Mouse (Mus musculus) adrenal gland, postnatal 25 days (tissue): ENCODE measurements at regions not wholly inside any gene's neighbourhood (a gene's known extent, or its start where the extent isn't known, plus 50 kb on each side); places are given as distances from the start of the nearest gene placed in this dataset.

Experiments
- DNase-seq: peaks from one replicate; pipeline ENCODE4 v3.0.0; 2021; ENCODE audit warnings: mixed read lengths

DNA sequence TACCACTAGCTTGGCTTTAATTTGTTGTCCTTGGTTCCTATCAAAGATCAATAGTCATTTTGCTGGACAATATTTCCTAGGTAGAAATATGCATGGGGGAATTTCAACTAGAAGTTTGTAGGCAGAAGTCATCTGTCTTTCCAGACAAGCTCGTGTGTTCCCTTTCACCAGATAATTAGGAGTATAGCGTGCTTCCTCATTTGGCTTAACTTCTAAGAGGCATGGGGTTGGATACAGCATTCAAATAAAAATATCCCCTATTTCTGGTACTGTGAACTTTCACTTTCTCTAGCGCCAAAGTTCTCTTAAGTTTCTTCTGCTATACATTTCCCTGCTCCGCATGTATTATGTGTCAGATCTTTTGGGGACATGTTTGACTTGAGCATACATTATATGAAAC, 200.7 kb upstream of the Prdm1 start:
- no peak for DNase-seq

DNA sequence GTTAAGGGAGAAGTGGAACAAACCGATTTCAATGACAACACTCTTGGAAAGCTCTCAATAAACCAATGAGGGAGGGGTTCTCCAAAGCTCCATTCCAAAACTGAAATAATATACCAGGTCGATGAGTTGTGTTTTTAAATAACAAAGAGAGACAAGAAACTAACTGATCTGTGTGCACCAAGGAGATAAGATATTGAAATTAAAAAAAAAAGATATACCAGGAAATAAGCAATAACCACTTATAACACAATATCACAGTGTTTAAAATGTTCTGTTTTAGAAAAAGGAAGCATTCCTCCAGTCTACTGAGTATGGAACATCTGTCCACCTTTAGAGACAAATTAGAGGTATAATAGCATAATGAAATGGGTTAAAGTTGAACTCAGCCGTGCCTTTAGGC, 196.3 kb upstream of the Prdm1 start:
- no peak for DNase-seq

DNA sequence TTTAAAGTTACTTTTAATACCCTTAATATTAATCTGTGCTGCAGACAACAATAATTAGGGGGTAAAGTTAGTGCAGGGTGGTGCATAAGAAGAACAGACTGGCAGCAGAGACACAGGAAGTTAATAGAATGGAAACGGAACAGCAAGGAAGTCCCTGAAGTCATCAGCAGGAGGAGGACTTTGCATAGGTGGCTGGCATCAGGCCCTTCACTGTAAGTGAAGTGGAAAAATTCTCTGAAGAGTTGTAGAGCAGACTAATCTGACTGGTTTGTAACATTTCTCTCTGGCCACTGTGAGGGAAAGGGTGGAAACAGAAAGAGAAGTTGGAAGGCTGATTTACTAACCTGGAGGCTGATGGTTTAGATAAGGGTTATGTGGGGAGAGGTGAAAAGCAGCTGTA, 195.5 kb upstream of the Prdm1 start:
- DNase-seq, result no peak

GRCm38 (mm10) chr10:44723321-44723720, 195.0 kb upstream of the Prdm1 start:
- peak; percentile 21 for DNase-seq

DNA sequence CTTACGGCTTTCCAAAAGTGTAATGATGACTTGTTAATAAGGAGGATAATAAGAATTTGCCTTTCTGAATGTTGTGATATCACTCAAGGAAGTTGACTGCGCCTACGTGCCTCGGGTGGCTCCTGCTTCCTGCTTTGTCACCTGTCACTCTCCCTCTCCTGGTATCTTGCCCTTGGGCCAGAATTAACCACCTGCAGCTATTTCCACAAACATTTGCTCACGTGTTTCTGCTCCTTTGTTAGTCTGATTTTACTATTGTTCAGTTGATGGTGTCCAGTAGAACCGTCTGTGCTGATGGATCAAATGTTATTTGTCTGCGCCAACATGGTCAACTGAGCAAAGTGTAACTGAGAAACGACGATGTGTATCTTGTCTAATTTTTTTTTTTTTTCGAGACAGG, 193.4 kb upstream of the Prdm1 start:
- no peak for DNase-seq

DNA sequence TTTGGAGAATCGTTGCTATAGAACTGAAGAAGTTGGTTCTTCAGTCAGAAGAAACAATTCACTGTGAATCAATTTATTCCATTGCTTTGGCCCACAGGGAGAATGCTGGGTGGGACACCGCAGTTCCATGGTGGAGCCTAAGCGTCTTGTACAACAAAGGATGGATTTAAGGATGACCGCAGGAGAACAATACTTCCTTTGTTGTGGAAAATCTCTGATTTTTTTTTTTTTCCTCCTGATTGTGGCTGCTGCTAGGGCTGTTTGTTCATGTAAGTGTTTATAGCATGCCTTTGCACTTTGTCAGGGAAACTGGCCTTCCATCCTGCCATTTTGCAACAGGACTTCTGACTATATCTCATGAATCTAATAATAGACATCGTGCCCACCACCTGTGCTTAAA, 188.3 kb upstream of the Prdm1 start:
- DNase-seq, result no peak

DNA sequence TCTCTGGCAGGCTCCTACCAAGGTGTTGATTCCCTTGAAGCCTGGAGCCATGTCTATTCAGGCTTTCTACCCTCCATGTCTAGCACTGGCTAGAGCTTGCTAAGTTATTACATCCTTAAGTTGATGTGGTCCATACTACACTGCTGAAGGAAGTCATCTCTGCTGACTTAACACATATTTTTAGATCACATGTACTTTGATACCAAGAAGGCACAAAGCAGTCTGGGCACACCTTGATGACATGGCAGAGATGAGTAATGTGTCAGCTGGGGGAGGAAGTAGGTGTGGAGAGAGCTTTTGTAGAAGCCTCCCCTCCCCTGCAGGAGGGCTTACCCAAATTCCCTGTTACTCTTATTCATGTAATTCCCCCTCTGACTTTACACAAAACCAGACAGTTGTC, 187.6 kb upstream of the Prdm1 start:
- no peak for DNase-seq

DNA sequence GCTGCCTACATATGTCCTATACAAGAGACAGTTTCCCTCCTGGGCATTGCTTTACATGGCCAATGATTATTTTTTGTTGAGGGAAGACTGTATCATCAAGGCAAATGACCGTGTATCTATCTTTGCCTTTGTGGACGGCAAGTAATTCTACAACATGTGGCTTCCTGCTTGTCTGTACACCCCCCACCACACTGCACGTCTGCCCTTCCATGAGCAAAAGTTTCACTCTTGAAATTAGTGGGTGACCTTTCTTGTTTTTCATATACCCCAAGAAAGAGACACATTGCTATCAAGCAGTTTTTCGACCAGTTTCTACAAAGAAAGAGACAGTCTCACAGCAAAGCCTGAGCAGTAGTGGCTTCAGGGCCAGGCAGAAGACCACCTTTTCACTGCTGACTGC, 180.5 kb upstream of the Prdm1 start:
- DNase-seq, result no peak

DNA sequence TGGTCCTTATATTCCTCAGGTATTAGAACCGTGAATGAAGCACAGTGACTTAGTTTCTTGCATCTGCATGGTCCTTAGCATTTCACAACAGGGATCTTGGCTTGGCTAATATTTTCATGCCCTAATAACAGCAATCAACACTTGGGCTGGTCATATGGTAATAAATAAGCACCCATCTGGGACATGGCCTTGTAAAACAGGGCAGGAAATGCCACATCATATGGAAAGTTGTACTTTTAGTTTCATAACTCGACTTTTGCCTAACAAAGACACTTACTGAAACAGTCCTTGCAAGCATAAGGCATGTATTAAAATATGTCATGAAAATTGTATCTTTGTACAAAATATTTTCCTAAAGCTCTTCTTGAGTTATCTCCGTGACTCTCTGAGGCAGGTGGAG, 175.8 kb upstream of the Prdm1 start:
- DNase-seq, result no peak

DNA sequence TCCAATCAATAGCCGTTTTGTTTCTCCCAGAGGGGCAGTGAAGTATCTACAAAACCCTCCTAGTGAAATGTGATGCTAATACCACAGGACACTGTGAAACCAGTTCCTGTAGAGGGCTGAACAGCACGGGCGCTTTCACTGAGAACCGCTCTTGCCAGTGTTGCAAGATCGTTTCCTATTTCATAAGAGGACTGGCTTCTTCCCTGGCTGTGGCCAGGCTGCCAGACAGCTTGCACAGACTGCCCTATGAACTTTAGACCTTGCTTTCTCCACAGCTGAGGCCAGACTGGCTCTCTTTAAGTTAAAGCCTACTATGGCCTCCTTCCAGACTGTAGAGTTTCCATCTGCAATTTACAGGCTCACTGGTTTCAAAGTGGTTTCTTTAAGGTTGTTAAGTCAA, 173.8 kb upstream of the Prdm1 start:
- DNase-seq, result peak; percentile 11

DNA sequence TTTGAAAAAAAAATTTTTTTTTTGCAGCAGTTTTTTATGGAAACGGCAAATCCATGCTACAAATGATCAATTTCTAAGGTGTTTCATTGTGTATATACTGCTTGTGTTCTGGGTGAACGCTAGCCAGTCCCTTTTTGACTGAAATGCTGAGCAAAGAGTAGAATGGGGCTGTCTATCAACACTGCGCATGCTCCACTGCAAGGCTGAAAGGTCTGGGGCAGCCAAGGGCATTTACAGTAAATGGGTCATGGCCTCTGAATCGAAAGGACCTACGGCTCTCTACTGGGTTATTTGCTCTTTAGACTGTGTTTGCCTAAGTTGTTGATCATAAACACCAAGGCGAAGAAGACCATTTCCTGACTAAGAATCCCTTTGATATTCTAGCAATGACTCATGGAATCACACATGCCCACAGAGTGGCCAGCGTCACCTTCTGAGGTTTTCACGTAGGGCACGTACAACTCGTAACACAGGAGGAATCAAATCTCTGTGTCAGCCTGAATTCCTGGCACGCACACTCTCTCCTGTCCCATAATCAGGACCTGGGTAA, 171.8 kb upstream of the Prdm1 start:
- DNase-seq, result no peak

DNA sequence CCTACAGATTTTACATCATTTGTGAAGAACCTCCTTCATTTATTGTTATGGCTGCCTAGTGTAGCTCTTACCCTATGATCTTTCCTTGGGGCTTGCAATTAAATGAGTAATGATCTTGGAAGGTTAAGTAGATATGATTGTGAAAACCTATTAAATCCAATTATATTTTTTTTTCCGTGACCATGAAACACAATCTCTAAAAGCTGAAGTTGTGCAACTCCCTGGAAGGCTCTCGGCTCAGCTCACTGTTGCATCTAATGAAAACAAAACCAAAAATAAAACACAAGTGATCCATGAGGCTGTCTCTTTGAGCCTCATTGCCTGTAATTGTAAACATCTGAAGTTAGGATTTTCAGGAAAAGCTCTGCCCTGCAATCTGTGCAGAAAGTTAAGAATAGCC, 169.7 kb upstream of the Prdm1 start:
- DNase-seq, result no peak

GRCm38 (mm10) chr10:44696973-44697372, 168.7 kb upstream of the Prdm1 start:
- DNase-seq, result no peak

DNA sequence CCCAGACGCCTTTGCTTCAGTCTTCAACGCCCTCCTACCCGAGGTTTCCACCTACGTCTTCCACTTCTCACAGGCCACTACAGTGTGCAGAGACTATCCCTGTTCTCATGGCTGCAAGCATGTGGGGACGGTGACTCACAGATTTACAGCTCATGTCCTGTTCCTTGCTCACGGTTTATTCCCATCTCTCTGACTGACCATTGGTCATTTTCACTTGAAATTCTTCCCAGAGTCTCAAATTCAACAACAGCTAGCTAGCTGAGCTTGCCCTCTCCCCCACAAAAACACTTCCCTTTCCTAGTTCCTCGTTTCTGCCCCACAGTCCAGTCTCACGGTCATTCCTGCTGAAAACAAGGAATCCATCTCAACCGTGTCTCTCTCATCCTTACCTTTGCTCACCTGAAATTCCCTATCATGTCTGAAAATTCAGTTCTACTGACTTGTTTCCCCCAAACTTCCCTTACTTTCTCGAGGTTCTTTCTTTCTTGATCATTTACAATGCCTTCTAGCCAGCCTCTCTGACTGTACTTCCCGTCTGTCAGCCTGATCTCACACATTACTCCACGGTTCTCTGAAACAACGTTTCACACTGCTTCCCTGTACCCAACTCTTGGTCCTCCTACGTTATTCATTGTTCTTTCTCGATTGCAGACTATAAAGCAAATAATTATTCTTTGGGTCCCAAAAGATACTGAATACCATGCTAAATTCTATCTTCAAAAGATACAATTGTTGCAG, 163.5 kb upstream of the Prdm1 start:
- no peak for DNase-seq

GRCm38 (mm10) chr10:44688555-44688954, 160.3 kb upstream of the Prdm1 start:
- DNase-seq, result no peak

GRCm38 (mm10) chr10:44686055-44686454, 157.8 kb upstream of the Prdm1 start:
- DNase-seq, result no peak

- DNase-seq, result no peak
Observed at GRCm38 (mm10) chr10:44685215-44685614, 156.9 kb upstream of the Prdm1 start.

- DNase-seq, result no peak
Observed at GRCm38 (mm10) chr10:44676506-44676905, 148.2 kb upstream of the Prdm1 start.

GRCm38 (mm10) chr10:44665509-44666144, 137.3 kb upstream of the Prdm1 start:
- DNase-seq, result no peak

- no peak for DNase-seq
Observed at GRCm38 (mm10) chr10:44659499-44659898, 131.2 kb upstream of the Prdm1 start.

DNA sequence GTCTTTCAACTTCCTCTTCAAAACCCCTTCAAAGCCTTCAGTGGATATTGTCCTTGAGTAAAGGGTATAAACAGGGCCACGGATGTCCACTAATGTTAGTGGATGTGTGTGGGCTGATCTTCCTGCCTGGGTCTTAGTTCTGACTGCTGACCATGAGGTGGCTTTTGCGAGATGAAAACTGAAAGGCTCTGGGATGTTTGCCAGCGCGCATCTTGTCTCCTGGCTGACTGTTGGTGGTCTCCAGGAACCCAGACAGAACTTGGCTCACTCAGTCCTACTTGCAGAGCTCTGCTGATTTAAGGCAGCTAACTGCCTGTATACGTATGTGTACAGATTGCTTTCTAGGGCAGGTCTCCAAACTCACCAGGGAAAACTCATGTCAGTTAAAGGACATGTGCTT, 125.5 kb upstream of the Prdm1 start:
- DNase-seq, result no peak

- no peak for DNase-seq
Observed at GRCm38 (mm10) chr10:44647021-44647420, 118.7 kb upstream of the Prdm1 start.

- no peak for DNase-seq
Observed at GRCm38 (mm10) chr10:44646615-44647014, 118.3 kb upstream of the Prdm1 start.

- DNase-seq, result no peak
Observed at GRCm38 (mm10) chr10:44641616-44642015, 113.3 kb upstream of the Prdm1 start.
